Mouse (Mus musculus) stomach, postnatal 0 days (tissue): Measurements from ENCODE around the gene Rbm4b.

Source experiments
- CTCF ChIP-seq: IDR thresholded peaks from 2 replicates; pipeline ENCODE4 v1.5.1; 2016; ENCODE audit warnings: antibody characterized with exemption, low read depth, mild to moderate bottlenecking, moderate library complexity
- EP300 ChIP-seq: optimal IDR thresholded peaks from 2 replicates; pipeline ENCODE3; 2016; ENCODE audit warnings: antibody characterized with exemption

DNA sequence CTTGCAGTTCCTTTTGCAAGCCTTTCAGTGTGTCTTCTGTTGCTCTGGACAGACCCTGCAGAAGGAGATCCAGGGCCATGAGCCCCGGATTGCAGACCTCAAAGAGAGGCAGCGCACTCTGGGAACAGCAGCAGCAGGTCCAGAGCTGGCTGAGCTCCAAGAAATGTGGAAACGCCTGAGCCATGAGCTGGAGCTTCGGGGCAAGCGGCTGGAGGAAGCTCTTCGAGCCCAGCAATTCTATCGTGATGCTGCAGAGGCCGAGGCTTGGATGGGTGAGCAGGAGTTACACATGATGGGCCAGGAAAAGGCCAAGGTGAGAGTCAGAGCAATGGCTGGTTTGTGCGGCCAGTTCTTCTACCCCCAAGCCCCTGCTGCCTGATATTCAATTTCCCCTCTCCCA lies 11.2 kb upstream of the Rbm4b start:
- no peak for TF ChIP-seq CTCF
- no peak for TF ChIP-seq EP300
